Mouse (Mus musculus): ENCODE measurements at regions not wholly inside any gene's neighbourhood (a gene's known extent, or its start where the extent isn't known, plus 50 kb on each side); places are given as distances from the start of the nearest gene placed in this dataset.
A peak's percentile ranks its signal among the peaks of the same experiment; 100 is the strongest.
"Not testable (repeated sequence)": the region's sequence is repeated elsewhere in the genome, so short reads cannot be mapped to it uniquely, and the experiment has no call there.

GRCm38 (mm10) chr8:7323067-7323675 is 1337.9 kb downstream of the Efnb2 start:
- H3K9me3 ChIP-seq (replicated peaks; ENCODE audit: control insufficient read depth, low read length): no peaks in the 10 kb centered on the region
- no peak overlapping the region for H3K27ac ChIP-seq (replicated peaks; ENCODE audit: low read depth, low read length)
- H3K27me3 ChIP-seq (ENCODE audit: control insufficient read depth, insufficient read depth, low read length): no peaks in the 10 kb centered on the region
- H3K9ac ChIP-seq (replicated peaks; ENCODE audit: low read length): no peak overlapping the region
- no peaks in the 10 kb centered on the region for H3K36me3 ChIP-seq (replicated peaks; ENCODE audit: control insufficient read depth, insufficient read depth, low read depth, low read length)
- 58% methylated on average over 3 of the region's 3 CpGs for WGBS
- no peak overlapping the region for H3K4me2 ChIP-seq (ENCODE audit: low read depth, low read length)
- DNase-seq (ENCODE audit: low spot score) (no peak), ATAC-seq (replicated peaks; ENCODE audit: insufficient number of reproducible peaks, low FRiP score, low TSS enrichment, low read depth) (no peak)
- no peaks in the 10 kb centered on the region for H3K4me1 ChIP-seq (ENCODE audit: control insufficient read depth, insufficient read depth, low read length)
- no peak overlapping the region for H3K4me3 ChIP-seq (ENCODE audit: low read depth, low read length)

- no peaks in the 10 kb centered on the region for H3K27me3 ChIP-seq (ENCODE audit: control insufficient read depth, insufficient read depth, low read length)
- H3K4me1 ChIP-seq (ENCODE audit: control insufficient read depth, insufficient read depth, low read length): no peaks in the 10 kb centered on the region
- H3K27ac ChIP-seq (replicated peaks; ENCODE audit: low read depth, low read length): no peak overlapping the region
- peak; percentile 42 for DNase-seq (ENCODE audit: low spot score)
- no peak overlapping the region for H3K9ac ChIP-seq (replicated peaks; ENCODE audit: low read length)
- no peak for ATAC-seq (replicated peaks; ENCODE audit: insufficient number of reproducible peaks, low FRiP score, low TSS enrichment, low read depth)
- 51% methylated on average over 12 of the region's 12 CpGs for WGBS
- no peak overlapping the region for H3K4me3 ChIP-seq (ENCODE audit: low read depth, low read length)
- no peaks in the 10 kb centered on the region for H3K36me3 ChIP-seq (replicated peaks; ENCODE audit: control insufficient read depth, insufficient read depth, low read depth, low read length)
- H3K4me2 ChIP-seq (ENCODE audit: low read depth, low read length): no peak overlapping the region
- no peaks in the 10 kb centered on the region for H3K9me3 ChIP-seq (replicated peaks; ENCODE audit: control insufficient read depth, low read length)
Measured at GRCm38 (mm10) chr8:7322376-7323066, 1338.5 kb downstream of the Efnb2 start.

GRCm38 (mm10) chr8:7316806-7317355 is 1344.2 kb downstream of the Efnb2 start:
- WGBS: 48% methylated on average over 4 of the region's 4 CpGs

GRCm38 (mm10) chr8:7309239-7309638 is 1351.8 kb downstream of the Efnb2 start:
- no peaks in the 10 kb centered on the region for H3K9me3 ChIP-seq (replicated peaks; ENCODE audit: control insufficient read depth, low read length)
- no peak for ATAC-seq (replicated peaks; ENCODE audit: insufficient number of reproducible peaks, low FRiP score, low TSS enrichment, low read depth)
- WGBS: 78% methylated on average over 2 of the region's 2 CpGs
- no peak overlapping the region for H3K4me2 ChIP-seq (ENCODE audit: low read depth, low read length)
- H3K27me3 ChIP-seq (ENCODE audit: control insufficient read depth, insufficient read depth, low read length): no peaks in the 10 kb centered on the region
- no peaks in the 10 kb centered on the region for H3K36me3 ChIP-seq (replicated peaks; ENCODE audit: control insufficient read depth, insufficient read depth, low read depth, low read length)
- no peak overlapping the region for H3K27ac ChIP-seq (replicated peaks; ENCODE audit: low read depth, low read length)
- no peak overlapping the region for H3K9ac ChIP-seq (replicated peaks; ENCODE audit: low read length)
- no peak overlapping the region for H3K4me3 ChIP-seq (ENCODE audit: low read depth, low read length)
- no peaks in the 10 kb centered on the region for H3K4me1 ChIP-seq (ENCODE audit: control insufficient read depth, insufficient read depth, low read length)
- peak; percentile 13 for DNase-seq (ENCODE audit: low spot score)

More at GRCm38 (mm10) chr8:7316806-7317355, 1344.2 kb downstream of the Efnb2 start:
- no peaks in the 10 kb centered on the region for H3K4me1 ChIP-seq (ENCODE audit: control insufficient read depth, insufficient read depth, low read length)
- no peak for ATAC-seq (replicated peaks; ENCODE audit: insufficient number of reproducible peaks, low FRiP score, low TSS enrichment, low read depth)
- peak; percentile 55 for DNase-seq (ENCODE audit: low spot score)
- no peaks in the 10 kb centered on the region for H3K36me3 ChIP-seq (replicated peaks; ENCODE audit: control insufficient read depth, insufficient read depth, low read depth, low read length)
- H3K9me3 ChIP-seq (replicated peaks; ENCODE audit: control insufficient read depth, low read length): no peaks in the 10 kb centered on the region
- H3K4me3 ChIP-seq (ENCODE audit: low read depth, low read length): no peak overlapping the region
- H3K9ac ChIP-seq (replicated peaks; ENCODE audit: low read length): no peak overlapping the region
- no peaks in the 10 kb centered on the region for H3K27me3 ChIP-seq (ENCODE audit: control insufficient read depth, insufficient read depth, low read length)
- H3K4me2 ChIP-seq (ENCODE audit: low read depth, low read length): no peak overlapping the region
- H3K27ac ChIP-seq (replicated peaks; ENCODE audit: low read depth, low read length): no peak overlapping the region

GRCm38 (mm10) chr8:7289361-7289760 is 1371.7 kb downstream of the Efnb2 start:
- ATAC-seq (replicated peaks; ENCODE audit: insufficient number of reproducible peaks, low FRiP score, low TSS enrichment, low read depth): 0 out of 2 replicates have a peak, but pooled peaks have one; percentile 34
- H3K4me3 ChIP-seq (ENCODE audit: low read depth, low read length): no peak overlapping the region
- H3K9me3 ChIP-seq (replicated peaks; ENCODE audit: control insufficient read depth, low read length): no peaks in the 10 kb centered on the region
- no peak overlapping the region for H3K4me2 ChIP-seq (ENCODE audit: low read depth, low read length)
- H3K36me3 ChIP-seq (replicated peaks; ENCODE audit: control insufficient read depth, insufficient read depth, low read depth, low read length): no peaks in the 10 kb centered on the region
- no peak overlapping the region for H3K27ac ChIP-seq (replicated peaks; ENCODE audit: low read depth, low read length)
- H3K4me1 ChIP-seq (ENCODE audit: control insufficient read depth, insufficient read depth, low read length): no peaks in the 10 kb centered on the region
- H3K9ac ChIP-seq (replicated peaks; ENCODE audit: low read length): no peak overlapping the region
- H3K27me3 ChIP-seq (ENCODE audit: control insufficient read depth, insufficient read depth, low read length): no peaks in the 10 kb centered on the region
- DNase-seq (ENCODE audit: low spot score): peak; percentile 79
- 28% methylated on average over 7 of the region's 7 CpGs for WGBS

- Histone ChIP-seq H3K9ac (replicated peaks; ENCODE audit: low read length) (no peak overlapping the region), H3K4me3 (ENCODE audit: low read depth, low read length) (no peak overlapping the region), H3K27ac (replicated peaks; ENCODE audit: low read depth, low read length) (no peak overlapping the region), H3K4me2 (ENCODE audit: low read depth, low read length) (no peak overlapping the region), H3K36me3 (replicated peaks; ENCODE audit: control insufficient read depth, insufficient read depth, low read depth, low read length) (no peaks in the 10 kb centered on the region), H3K9me3 (replicated peaks; ENCODE audit: control insufficient read depth, low read length) (no peaks in the 10 kb centered on the region), H3K27me3 (ENCODE audit: control insufficient read depth, insufficient read depth, low read length) (no peaks in the 10 kb centered on the region), H3K4me1 (ENCODE audit: control insufficient read depth, insufficient read depth, low read length) (no peaks in the 10 kb centered on the region)
- 93% methylated on average over 1 of the region's 1 CpGs for WGBS
- no peak for ATAC-seq (replicated peaks; ENCODE audit: insufficient number of reproducible peaks, low FRiP score, low TSS enrichment, low read depth)
- no peak for DNase-seq (ENCODE audit: low spot score)
Measured at GRCm38 (mm10) chr8:7286581-7286980, 1374.5 kb downstream of the Efnb2 start.

- H3K4me2 ChIP-seq (ENCODE audit: low read depth, low read length): no peak overlapping the region
- no peak overlapping the region for H3K27ac ChIP-seq (replicated peaks; ENCODE audit: low read depth, low read length)
- no peak overlapping the region for H3K4me3 ChIP-seq (ENCODE audit: low read depth, low read length)
- 78% methylated on average over 3 of the region's 3 CpGs for WGBS
- H3K9ac ChIP-seq (replicated peaks; ENCODE audit: low read length): no peak overlapping the region
- no peak for DNase-seq (ENCODE audit: low spot score)
- no peaks in the 10 kb centered on the region for H3K36me3 ChIP-seq (replicated peaks; ENCODE audit: control insufficient read depth, insufficient read depth, low read depth, low read length)
- H3K27me3 ChIP-seq (ENCODE audit: control insufficient read depth, insufficient read depth, low read length): no peaks in the 10 kb centered on the region
- H3K4me1 ChIP-seq (ENCODE audit: control insufficient read depth, insufficient read depth, low read length): no peaks in the 10 kb centered on the region
- no peak for ATAC-seq (replicated peaks; ENCODE audit: insufficient number of reproducible peaks, low FRiP score, low TSS enrichment, low read depth)
- no peaks in the 10 kb centered on the region for H3K9me3 ChIP-seq (replicated peaks; ENCODE audit: control insufficient read depth, low read length)
Measured at GRCm38 (mm10) chr8:7267406-7267805, 1393.6 kb downstream of the Efnb2 start.

GRCm38 (mm10) chr8:7254336-7254735 is 1406.7 kb downstream of the Efnb2 start:
- H3K36me3 ChIP-seq (replicated peaks; ENCODE audit: control insufficient read depth, insufficient read depth, low read depth, low read length); H3K27me3 ChIP-seq (ENCODE audit: control insufficient read depth, insufficient read depth, low read length); H3K27ac ChIP-seq (replicated peaks; ENCODE audit: low read depth, low read length); H3K9ac ChIP-seq (replicated peaks; ENCODE audit: low read length); H3K9me3 ChIP-seq (replicated peaks; ENCODE audit: control insufficient read depth, low read length); H3K4me1 ChIP-seq (ENCODE audit: control insufficient read depth, insufficient read depth, low read length); H3K4me2 ChIP-seq (ENCODE audit: low read depth, low read length); DNase-seq (ENCODE audit: low spot score); H3K4me3 ChIP-seq (ENCODE audit: low read depth, low read length); ATAC-seq (replicated peaks; ENCODE audit: insufficient number of reproducible peaks, low FRiP score, low TSS enrichment, low read depth): not testable (repeated sequence)
- 87% methylated on average over 9 of the region's 9 CpGs for WGBS
